Mouse (Mus musculus) cerebellum, adult 2 months (tissue): ENCODE data around the gene Parva.

Experiments
- CTCF ChIP-seq: fragments of 200-500 bp; IDR thresholded peaks from 2 replicates; pipeline ENCODE4 v1.5.1; 2011; ENCODE audit warnings: low read depth, mild to moderate bottlenecking, control low read depth, low read length, moderate library complexity, borderline replicate concordance; ENCODE audit not compliant: insufficient read depth
- POLR2A ChIP-seq: fragments of 200-500 bp; IDR thresholded peaks from 2 replicates; pipeline ENCODE4 v1.6.1; 2011; ENCODE audit warnings: low read length, control low read depth, borderline replicate concordance; ENCODE audit not compliant: insufficient read depth

- TF ChIP-seq CTCF (no peak), POLR2A (no peak)
Observed at GRCm38 (mm10) chr7:112405061-112405460, 22.2 kb upstream of the Parva start.
